Mouse (Mus musculus) C2C12 (cell line): ENCODE data around the gene Hcfc2.

Experiments used
- CEBPB ChIP-seq: IDR thresholded peaks from one replicate; pipeline ENCODE4 v1.6.1; 2011; ENCODE audit warnings: low read depth, mild to moderate bottlenecking, control low read depth, moderate library complexity
- CTCF ChIP-seq: IDR thresholded peaks from one replicate; pipeline ENCODE4 v1.5.1; 2011; ENCODE audit not compliant: control insufficient read depth, insufficient read depth, insufficient read length
- FOSL1 ChIP-seq: IDR thresholded peaks from one replicate; pipeline ENCODE4 v1.8.0; 2011; ENCODE audit warnings: mild to moderate bottlenecking, low read length; ENCODE audit not compliant: poor library complexity, insufficient read depth, severe bottlenecking
- MAX ChIP-seq: IDR thresholded peaks from one replicate; pipeline ENCODE4 v1.6.1; 2011; ENCODE audit warnings: mild to moderate bottlenecking, control low read depth
- MYOD1 ChIP-seq: IDR thresholded peaks from one replicate; pipeline ENCODE4 v1.6.1; 2011; ENCODE audit warnings: low read depth; ENCODE audit not compliant: control insufficient read depth, insufficient read length
- MYOG ChIP-seq: IDR thresholded peaks from one replicate; pipeline ENCODE4 v1.6.1; 2011; ENCODE audit not compliant: control insufficient read depth, insufficient read length; ENCODE audit errors: extremely low read depth
- USF1 ChIP-seq: IDR thresholded peaks from one replicate; pipeline ENCODE4 v1.6.1; 2011; ENCODE audit warnings: low read depth, mild to moderate bottlenecking, control low read depth, moderate library complexity

DNA sequence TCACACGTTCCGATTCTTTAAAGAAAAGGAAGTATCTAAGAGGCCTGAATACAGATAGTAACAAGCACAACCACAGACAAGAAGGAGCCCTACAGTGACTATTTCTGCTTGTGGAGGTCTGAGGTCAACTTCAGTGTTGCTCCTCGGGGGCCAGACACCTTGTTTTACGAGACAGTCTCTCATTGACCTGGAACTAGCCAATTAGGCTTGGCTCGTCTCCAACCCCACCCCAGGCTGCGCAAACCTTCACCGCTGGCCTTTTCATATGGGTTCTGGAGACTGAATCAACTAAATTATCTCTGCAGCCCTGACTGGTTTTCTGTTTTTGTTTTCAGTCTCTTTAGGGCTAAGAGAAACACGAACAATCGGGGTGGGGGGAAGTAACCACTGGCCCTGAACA lies 61.4 kb downstream of the Hcfc2 start:
- no peak for TF ChIP-seq CTCF
- no peak for TF ChIP-seq USF1
- TF ChIP-seq CEBPB: no peak
- no peak for TF ChIP-seq FOSL1
- no peak for TF ChIP-seq MAX
- no peak for TF ChIP-seq MYOG
- TF ChIP-seq MYOD1: no peak
